Mouse (Mus musculus) CH12.LX (cell line): ENCODE data around the gene Mapk8.

ENCODE experiments used
- CTCF ChIP-seq, 2 experiments: IDR thresholded peaks in 1 of 2; conservative IDR thresholded peaks in 1 of 2; 2 replicates each; pipeline ENCODE4 v1.5.1; 2011 to 2012; ENCODE audit warnings: low read depth in 2 of 2, low read length in 2 of 2, improper control_type of control experiment in 1 of 2, inconsistent platforms in 1 of 2, mild to moderate bottlenecking in 1 of 2, moderate library complexity in 1 of 2
- MAX ChIP-seq: IDR thresholded peaks from 2 replicates; pipeline ENCODE4 v1.6.1; 2011; ENCODE audit warnings: low read length, improper control_type of control experiment

DNA sequence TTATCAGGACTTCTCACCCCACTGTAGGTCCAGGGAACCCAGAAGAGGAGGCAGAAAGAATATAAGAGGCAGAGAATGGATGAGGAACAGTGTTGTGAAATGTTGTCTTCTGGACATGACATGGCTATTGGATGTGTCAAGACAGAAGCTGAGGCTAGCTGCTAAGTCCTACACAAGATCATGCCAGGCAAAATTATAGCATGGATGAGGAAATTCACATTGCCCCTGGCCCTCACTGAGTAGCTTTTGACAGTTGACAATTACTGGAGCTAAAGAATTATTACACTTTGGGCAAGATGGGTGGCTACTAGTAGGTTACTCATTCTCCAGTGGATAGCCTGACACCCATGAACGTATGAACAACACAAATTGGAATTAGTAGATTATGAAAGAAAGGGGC, 31.2 kb downstream of the Mapk8 start:
- TF ChIP-seq CTCF (conservative IDR thresholded peaks at IDR 0.05 in 1 of 2, IDR thresholded peaks at IDR 0.05 in 1 of 2; ENCODE audit: low read depth in 2 of 2, low read length in 2 of 2) (no peak), MAX (no peak)
